Mouse (Mus musculus) left cerebral cortex, postnatal 10 days (tissue): ENCODE data around the gene 4930519G04Rik. TPM values are rescaled to one million over a fixed set of nuclear protein-coding genes. Genes with fewer than 3 reads are reported as not detected.
"Not testable (repeated sequence)": the region's sequence is repeated elsewhere in the genome, so short reads cannot be mapped to it uniquely, and the experiment has no call there.

Experiments
- DNase-seq, 2 experiments: peaks; one replicate each; pipeline ENCODE4 v3.0.0; 2021 to 2022; ENCODE audit warnings: low spot score in 2 of 2, mixed read lengths in 1 of 2; ENCODE audit errors: extremely low spot score in 1 of 2
- intact Hi-C: fragments of 180-260 bp; cut with DNase I; formaldehyde crosslinking; loops from one replicate; pipeline ENCODE4 v1.15.1; 2025
- total RNA-seq, 2 experiments: library from RNA; stranded (reverse); gene quantifications; 2 replicates each; pipeline ENCODE4 v1.2.3; 2021

The 4930519G04Rik gene
- not detected for total RNA-seq

DNA sequence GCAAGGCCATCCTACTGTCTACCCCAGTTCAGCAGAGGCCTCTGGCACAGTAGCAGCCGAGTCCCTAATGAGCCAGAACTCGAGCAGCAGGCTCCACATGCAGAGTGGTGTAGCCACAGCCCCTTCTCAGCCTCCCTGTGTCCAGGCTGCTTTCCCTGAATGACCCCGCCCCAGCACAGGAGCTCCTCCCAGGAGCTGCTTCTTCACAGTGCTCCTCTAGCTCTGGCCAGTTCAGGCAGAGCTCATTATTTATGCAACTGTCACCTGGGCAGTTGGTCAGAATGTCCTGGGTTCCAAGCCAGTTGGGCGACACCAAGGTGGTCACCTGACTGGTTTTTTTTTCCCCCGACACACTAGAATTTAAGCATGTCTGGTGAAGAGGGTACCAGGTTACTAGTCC lies at the start of gene 4930519G04Rik:
Gene 4930519G04Rik (plus strand): TSS at position 301 of the 400 bp plus-strand sequence.
- intact Hi-C loops, DNase-seq: not testable (repeated sequence)

DNA sequence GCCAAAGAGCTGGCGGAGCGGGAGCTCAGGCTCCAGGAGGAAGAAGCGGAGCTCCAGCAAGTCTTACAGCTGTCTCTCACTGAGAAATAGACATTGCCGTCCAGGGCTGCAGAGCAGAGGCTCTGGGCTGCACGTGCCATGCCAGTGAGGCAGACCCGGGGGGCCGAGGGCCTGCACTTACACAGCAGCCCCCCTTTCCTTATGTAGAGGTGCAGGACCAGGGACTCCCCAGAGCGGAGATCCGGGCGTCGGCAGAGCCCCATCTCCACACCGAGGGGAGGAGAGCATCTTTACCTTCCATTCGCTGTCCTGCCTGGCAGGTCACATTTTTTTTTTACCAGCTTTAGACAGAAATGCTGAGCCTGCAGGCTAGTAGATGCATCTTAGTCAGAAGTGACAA lies 49.1 kb upstream of the 4930519G04Rik start:
- DNase-seq = no peak
- intact Hi-C loops = no loop called here

DNA sequence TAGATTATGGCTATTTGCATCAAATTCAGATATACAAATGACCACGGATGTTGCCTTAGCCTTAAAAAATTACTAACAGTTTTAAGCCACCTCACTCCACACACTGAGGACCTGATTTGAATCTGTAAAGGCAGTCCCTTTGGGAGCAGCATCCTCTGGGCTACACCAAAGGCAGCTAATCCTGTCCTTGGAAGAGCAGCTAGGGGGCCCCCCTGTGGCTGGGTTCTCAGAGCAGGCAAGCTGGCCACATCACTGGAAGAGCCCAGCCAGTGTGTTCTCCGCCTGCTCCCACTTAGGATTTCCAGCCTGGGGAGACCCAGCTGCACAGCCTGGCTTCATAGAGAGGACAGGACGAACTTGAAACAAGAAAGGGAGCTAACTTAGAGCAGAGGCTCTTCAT lies 48.5 kb upstream of the 4930519G04Rik start:
- peak in 1 of 2 experiments; percentile 77 for DNase-seq
- intact Hi-C loops = no loop called here

DNA sequence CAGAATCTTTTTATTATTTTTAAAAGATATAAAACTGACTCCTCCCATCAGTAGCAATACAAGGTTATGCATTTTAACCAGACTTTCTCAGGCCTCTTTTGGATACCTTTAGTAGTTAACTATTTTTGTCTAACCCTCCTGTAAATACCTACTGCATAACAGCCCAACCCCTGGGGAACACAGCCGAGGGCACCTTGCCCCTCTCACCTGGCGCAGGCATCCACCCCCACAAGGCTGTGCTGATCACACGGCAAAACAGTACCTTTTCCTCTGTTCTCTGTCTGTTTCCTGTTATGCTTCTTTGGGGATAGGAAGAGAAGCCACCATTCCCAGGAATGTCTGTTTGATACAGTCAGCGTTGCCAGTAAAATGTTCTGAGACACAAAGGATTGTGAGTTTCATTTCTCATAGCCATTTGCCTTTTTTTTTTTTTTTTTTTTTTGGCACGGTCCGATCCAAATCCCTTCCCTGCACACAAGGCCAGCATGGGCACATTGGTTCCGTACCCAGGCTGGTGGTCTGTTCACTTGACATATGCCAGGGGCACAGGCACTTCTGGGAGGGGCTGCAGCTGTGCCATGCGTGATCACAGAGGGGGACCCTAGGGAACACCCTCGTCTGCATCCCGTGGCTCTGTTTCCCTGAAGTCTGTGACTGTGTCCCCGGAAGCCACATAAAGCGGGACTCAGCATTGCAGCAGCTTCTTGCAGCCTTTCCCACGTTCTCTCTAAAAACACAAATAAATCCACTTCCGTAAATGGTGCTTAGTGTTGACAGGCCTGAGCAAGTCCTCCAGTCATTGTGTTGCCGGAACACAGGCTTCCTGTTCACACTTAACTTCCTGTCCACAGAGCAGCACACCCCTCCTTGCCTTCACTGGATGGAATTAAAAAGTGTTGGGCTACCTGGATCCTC lies 47.8 kb upstream of the 4930519G04Rik start:
- peak in 1 of 2 experiments; percentile 58 for DNase-seq
- intact Hi-C loops = no loop called here

DNA sequence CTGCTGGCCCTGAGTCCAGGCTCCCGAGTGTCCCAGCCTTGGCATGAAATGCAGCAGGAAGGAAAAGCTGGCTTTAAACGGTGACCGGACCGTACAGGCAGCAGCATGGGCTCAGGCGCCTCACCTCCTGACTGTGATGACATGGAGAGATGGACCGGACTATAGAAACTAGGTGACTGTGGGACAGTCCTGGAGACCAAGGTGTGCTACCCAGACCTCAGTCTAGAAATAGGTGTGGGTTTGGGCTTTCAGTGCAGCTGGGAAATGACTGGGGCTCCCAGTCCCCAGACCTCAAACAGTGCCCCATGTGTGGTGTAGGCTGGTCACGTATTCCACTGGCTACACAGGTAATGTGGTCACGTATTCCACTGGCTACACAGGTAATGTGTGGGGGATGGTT lies 46.8 kb upstream of the 4930519G04Rik start:
- DNase-seq = no peak
- intact Hi-C loops = no loop called here

DNA sequence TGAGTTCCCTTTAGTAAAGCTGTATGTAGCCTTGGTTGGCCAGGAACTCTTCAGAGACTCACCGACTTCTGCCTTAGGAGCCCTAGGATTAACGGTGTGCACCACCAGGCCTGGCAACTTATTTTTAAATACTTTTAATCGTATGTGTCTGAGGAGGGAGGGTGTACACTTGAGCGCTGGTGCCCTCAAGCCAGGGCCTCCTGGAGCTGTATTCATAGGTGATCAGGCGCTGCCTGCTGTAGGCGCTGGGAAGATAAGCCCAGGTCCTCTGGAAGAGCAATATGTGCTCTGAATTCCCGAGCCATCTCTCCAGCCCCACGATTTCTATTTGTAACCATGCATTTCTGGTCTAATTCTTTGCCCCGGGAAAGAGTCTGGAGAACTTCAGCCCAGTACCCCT lies 46.4 kb upstream of the 4930519G04Rik start:
- intact Hi-C loops = no loop called here

DNA sequence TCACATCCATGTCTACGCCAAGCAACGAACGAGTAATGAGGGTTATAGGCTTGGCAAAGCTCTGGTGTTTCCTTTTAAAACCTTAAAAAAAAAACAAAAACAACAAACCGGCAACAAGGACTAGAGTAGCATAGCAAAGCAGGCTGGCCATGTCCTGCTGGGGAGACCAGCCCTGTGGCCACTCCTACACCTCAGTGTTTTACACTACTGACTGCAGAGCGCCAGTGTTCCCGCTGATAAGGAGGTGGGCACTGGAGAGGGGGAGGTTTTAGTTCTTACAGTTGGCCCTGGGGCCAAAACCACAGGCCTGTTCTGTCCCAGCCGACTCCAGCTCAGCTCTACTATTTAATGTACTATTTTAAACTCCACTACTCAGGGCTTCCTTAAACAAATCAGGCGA lies 46.0 kb upstream of the 4930519G04Rik start:
- intact Hi-C loops = no loop called here
- DNase-seq = no peak

More for the DNA sequence above, 46.4 kb upstream of the 4930519G04Rik start:
- DNase-seq = no peak

DNA sequence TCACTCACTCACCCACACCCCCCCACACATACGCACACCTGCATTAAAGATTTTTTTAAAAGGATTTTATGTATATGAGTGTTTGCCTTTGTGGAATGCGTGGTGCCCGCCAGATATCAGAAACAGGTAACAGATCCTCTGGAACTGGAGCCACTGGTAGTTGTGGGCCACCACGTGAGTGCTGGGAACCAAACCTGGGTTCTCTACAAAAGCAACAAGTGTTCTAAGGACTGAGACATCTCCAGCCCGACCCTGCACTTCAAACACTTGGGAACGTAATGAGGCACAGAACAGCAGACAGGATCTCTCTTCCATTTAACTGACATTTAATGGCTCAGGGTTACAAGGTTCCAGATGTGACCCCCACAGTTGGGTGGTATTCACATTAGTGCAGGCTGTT lies 45.6 kb upstream of the 4930519G04Rik start:
- DNase-seq = no peak
- intact Hi-C loops = no loop called here

DNA sequence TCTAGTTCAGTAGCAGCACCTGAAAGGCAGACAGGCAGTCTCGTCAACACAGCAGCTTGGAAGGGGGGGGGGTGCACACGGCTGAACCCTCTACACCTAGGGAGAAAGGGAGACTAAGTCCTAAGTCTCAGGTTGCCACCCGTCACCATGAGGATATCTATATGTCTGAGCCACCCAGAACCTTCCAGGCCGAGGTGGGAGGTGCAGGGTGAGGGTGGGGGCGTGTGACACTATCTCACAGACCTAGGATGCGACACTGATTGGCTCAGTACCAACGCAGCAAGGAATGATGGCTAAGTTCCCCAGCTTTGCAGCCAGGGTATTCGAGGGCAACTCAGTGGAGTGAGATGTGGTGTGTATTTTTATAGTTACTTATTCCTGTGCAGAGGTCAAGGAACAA lies 45.1 kb upstream of the 4930519G04Rik start:
- no peak for DNase-seq
- intact Hi-C loops = no loop called here

DNA sequence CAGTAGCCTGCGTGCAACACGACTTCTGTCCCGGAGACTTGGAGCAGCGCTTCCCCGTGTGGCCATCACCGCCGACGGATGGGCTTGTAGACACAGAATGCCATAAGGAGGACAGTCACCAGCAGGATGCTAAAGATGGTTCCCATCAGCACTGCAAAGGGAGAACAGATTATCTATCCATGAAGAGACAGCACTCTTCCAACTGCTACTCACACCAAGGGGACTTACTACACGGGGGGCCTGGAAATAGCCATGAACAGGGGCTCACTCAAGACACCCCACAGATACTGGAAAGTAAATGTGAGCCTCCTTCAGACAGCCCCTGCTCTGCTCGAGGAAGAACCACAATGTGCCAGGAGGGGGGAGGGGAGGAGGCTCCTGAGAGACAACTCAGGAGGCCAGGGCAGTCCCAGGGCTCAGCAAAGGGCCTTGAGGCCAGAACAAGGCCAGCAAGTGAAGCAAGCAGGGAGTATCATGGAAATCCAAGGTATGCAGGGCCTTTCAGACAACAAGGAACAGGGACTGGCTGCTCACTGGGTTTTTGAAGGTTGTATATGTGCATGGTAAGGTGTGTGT lies 44.2 kb upstream of the 4930519G04Rik start:
- intact Hi-C loops = no loop called here
- DNase-seq = no peak

DNA sequence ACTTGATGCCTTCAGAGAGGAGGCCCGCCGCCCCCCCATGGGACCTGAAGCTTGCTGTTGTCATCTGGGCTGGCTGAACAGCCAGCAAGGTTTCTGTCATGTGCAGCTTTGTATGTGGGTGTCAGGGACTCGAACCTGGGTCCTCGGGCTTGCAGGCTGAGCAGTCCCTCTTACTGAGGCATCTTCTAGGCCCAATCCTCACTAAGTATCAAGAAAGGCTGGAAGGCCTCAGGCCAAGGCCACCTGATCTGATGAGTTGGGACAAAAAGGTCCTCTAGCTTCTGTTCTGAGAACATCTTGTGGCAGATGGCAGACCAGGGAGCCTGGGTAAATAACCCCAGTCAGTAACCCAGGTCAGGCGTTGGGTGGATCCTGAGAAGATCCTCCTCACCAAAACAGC lies 43.6 kb upstream of the 4930519G04Rik start:
- intact Hi-C loops = no loop called here
- no peak for DNase-seq

DNA sequence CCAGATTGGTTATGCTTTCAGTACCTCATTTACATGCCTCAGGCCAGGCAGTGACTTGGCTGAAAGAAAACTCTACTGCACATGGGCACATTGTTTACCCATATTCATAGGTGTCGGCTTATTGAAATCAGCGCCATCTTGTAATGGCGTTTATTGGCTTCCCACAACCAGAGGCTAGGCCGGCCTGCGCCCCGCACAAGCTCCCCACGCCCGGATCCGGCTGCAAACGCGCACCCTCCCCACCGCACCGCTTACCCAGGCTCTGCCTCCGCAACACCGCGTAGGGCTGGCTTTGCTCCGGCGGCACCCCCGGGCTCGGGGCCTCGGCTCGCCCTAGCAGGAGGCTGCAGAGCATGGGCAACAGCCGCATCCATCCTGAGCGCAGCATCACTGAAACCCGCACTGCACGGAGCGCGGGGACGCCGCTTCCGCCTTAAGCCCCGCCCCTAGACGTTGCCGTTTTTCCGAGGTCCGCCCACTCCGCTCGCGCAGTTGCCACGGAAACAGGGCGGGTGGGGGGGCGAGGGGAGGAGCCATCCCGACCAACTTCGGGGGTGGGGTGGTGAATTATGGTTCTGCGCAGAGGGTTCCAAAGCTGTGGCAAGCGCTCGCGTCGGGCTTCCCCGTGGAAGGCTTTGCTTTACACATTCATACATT lies 39.8 kb upstream of the 4930519G04Rik start:
- peak; percentile 88 to 95 for DNase-seq
- intact Hi-C loops = no loop called here

DNA sequence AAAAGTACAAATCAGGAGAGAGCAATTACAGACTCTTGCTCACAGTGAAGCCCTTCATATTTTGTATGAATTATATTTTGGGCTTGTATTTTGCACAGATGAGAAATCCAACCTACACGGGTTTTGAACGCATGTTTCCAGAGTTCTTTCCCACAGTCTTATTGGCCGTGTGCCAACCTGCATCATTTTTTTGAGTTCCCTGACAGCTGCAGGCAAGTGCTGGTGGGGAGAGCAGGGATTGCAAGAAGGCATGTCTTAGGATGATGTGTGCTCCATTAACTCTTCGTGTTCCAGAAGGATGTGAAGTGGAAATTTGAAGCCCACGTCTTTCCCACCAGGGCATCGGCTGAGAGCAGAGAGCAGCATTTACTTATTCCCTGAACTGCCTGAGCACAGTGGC lies 36.9 kb upstream of the 4930519G04Rik start:
- intact Hi-C loops = no loop called here
- DNase-seq = no peak

DNA sequence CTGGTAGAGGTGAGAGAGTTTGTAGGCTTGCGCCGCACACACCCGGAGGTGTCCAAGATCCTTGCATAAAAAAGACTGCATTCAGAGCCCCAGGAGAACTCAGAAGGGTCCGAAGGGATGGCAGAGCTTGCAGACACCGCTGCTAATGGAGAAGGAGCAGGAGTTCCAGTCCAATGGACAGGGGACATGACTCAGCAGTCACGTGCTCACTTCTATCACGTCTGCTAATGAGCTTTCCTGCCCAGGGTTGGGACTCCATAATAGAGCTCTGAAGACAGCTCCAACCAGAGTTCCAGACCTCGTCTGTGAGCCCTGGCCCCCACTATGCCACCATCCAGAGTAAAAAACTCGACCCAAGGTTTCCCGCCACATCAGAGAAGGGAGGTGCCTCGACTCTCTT lies 35.3 kb upstream of the 4930519G04Rik start:
- no peak for DNase-seq
- intact Hi-C loops = no loop called here

DNA sequence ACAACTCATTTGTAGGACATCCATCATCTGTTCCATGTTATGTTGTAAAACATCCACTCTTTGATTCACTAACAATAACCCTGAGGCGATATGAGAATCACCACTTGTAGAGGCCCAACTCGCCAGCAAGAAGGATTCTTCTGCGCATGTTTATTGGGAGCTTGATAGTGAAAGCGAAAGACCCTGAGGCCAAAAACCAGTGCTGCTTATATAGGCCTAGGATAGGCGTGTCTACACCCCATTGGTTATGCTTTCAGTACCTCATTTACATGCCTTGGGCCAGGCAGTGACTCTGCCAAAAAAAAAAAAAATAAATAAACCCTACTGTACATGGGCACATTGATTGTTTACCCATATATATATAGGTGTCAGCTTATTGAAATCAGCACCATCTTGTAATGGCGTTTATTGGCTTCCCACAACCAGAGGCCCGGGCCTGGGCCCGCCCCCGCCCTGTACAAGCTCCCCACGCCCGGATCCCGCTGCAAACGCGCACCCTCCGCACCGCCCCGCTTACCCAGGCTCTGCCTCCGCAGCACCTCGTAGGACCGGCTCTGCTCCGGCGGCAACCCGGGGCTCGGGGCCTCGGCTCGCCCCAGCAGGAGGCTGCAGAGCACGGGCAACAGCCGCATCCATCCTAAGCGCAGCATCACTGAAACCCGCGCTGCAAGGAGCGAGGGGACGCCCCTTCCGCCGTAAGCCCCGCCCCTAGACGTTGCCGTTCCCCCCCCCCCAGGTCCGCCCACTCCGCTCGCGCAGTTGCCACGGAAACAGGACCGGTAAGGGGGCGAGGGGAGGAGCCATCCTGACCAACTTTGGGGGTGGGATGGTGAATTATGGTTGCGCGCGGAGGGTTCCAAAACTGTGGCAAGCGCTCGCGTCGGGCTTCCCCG lies 30.4 kb upstream of the 4930519G04Rik start, which contains the start of gene 1500011B03Rik:
Gene 1500011B03Rik (minus strand): TSS at position 673 of the 893 bp plus-strand sequence.
- intact Hi-C loops = no loop called here
- DNase-seq = peak; percentile 75 to 92

DNA sequence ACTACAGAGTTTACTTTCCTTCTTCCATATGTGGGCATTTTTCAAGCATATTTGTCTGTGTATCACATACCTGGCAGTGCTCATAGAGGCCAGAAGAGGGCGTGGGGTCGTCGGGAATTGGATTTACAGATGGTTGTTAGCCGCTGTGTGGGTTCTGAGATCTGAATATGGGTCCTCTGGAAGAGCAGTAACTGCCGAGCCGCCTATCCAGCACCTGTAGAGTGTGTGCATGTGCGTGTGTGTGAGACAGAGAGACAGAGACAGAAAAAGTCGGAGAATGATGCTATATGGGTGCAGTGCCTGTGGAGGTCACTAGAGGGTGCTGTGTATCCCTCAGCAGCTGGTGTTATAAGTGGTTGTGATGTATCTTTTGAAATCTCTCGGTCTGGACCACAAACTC lies 29.3 kb upstream of the 4930519G04Rik start:
- no peak for DNase-seq
- intact Hi-C loops = no loop called here

DNA sequence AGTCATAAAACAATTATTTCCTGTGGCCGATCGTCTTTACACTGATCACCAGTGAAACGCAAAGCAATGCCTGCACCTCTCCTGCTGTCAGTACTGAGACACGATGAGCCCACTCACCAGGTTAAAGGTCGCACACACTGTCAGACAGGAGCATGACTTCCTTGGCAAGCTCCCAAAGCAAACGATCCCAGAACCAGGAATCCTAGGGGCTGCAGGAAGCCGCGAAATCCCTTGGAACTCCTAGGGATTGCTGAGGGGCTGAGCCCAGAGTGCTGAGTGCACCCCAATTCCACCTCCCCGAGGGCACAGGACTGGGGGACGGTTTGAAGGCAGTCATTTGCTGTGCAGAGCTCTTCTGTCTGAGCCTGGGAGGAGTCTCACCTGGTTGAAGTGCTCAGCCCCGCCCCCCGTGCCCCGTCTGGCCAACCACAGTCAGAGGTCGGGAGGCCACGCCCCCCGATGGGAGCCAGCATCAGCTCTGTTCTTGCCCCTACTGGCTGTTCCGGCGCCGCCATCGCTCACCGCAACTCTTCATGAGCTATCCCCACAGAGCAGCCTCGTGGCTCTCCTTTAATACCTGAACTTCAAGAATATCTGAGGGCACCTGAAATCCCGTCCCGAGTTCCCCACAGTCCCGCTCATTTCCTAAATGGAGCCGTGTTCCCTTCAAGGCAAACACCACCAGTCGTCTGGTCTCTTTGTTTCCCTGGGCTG lies 27.3 kb upstream of the 4930519G04Rik start:
- intact Hi-C loops = loop anchor here (5.0 kb wide), 1 partner anchor 41 kb away; no protein-coding TSS in a partner anchor
- DNase-seq = peak in 1 of 2 experiments; percentile 86

DNA sequence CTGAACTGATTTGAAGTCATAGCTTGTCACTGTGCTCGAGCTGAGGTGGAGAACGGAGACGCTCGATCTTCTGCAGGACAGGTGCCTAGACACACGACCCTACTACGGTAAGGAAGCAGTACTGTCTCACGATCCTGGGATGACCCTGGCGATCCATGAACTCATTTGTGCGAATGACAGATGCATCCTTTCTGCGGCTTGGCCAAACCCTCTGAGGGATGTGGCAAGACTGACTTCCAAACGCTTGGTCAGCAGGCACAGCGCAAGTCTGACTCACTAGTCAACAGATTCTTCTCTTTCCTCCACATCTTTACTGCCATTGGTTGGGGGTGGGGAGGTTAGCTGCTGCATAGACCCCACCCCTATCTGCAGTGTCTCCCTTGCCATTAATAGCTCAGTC lies 26.0 kb upstream of the 4930519G04Rik start:
- DNase-seq = peak in 1 of 2 experiments; percentile 30
- intact Hi-C loops = loop anchor here (5.0 kb wide), 1 partner anchor 40 kb away; no protein-coding TSS in a partner anchor
